Mouse (Mus musculus) ovary, postnatal 14 days (tissue): Measurements from ENCODE around the gene Csnk1d.

ENCODE experiments used
- DNase-seq: peaks from one replicate; pipeline ENCODE4 v3.0.0; 2022; ENCODE audit warnings: low spot score

The Csnk1d gene

GRCm38 (mm10) chr11:120951731-120952730 is 39.1 kb downstream of the Csnk1d start:
- DNase-seq, result no peak

- DNase-seq, result no peak
These were observed 39.9 kb downstream of the Csnk1d start for GRCm38 (mm10) chr11:120951237-120951636.

DNA sequence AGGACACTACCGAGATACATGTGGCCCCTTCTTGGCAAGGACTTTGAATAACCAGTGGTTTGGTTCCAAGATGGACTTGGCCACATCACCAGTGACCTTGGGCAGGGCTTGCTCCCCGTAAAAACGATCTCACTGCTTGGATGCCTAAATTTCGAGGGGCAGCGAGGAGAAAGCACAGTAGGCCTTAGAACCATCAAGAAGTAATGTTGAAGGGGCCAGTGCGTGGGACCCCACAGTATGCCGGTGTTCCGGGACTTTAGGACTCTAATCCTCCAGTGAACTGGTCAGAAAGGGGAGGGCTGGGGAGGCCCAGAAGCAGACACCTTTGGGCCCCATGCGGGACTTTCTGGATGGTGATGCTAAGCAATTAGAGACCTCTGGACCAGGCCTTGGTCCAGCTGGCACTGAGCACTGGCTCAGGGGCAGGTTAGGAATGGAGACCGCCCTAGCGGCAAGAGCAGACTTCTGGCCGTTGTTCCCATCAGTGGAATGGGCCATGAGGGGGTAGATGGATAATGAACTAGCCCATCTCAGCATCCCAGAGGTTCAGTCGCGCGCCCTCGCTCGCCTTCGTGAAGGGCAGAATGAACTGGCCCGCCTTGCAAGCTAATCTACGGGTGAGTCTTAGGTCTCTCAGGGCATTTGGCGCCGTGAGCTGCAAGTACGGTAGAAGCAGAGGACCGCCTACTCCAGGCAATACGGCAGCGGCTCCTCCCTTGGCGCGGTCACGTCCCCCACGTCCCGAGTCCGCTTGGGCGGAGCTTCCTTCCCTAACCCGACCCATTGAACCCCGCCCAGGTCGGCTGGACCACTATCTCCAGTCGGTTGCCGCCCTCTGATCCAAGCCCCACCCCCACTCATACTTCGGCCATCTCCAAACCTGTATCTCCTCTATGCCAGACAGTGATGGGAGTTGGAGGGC is 40.6 kb downstream of the Csnk1d start:
- peak; percentile 75 for DNase-seq

GRCm38 (mm10) chr11:120949863-120950262 is 41.3 kb downstream of the Csnk1d start:
- DNase-seq, result no peak

DNA sequence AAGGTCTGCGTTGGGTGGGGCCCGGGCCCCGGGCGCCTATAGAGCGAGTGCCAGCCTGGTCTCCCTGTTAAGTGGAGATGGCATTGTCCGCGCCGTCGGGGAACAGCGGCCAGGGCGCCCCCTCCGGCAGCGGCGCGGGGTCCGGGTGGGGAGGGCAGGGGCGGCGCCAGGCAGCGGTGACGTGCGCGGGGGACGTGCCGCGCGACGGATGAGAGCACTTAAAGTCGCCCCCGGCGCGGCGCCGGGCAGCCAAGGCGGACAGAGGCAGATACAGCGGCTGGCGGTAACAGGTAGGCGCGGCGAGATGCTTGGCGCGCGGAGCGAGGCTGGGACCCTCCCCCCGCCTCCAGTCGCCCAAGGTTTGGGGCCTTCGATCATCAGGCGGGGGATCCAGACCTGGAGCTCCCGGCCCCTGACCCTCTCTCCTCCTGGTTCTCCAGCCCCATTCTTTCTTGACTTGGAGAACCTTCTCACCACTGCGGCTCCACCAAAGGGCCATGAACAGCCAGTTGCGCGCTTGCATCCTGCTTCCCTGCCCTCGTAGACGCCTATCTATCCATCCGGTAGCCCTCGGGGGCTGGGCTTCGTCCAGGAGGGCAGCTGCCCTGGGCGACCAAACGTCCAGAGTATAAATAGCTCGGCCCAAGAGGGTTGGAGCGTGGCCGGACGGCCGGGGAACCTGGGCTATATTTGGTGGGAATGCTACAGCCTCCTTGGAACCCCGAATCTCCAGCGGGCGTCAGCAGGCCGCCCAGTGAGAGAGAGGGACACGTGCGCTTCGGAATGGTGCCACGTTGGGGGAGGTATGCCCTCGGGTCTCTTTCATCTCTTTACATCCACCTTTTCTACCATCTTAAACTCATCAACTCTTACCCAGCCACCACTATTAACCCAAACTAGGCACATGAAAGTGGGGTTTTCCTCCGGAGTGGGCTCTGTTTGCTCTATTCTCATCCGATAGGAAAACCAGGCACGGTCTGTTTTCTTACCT is 42.0 kb downstream of the Csnk1d start:
- no peak for DNase-seq

DNA sequence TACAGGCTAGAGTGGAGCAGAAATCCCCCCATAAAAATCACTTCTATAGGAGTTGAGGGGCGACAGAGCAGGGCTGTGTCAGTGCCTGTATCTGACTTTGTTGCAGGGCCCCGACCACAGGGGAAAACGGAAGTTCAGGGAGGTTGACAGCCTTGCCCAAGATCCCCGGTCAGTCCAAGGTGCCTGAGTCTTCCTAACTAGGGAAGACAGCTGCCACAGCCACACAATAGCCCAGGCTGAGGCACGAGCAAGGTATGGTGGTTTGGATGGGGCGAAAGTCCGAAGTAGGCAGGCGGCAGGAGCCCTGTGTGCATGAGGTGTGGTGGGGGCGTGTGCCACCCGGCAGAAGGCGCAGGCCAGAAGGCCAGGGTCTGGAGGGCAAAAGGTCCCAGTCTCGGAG is 42.8 kb downstream of the Csnk1d start, which contains the start of gene Slc16a3:
TSS of gene Slc16a3 (plus strand) at position 153 of the 400 bp plus-strand sequence.
- no peak for DNase-seq

DNA sequence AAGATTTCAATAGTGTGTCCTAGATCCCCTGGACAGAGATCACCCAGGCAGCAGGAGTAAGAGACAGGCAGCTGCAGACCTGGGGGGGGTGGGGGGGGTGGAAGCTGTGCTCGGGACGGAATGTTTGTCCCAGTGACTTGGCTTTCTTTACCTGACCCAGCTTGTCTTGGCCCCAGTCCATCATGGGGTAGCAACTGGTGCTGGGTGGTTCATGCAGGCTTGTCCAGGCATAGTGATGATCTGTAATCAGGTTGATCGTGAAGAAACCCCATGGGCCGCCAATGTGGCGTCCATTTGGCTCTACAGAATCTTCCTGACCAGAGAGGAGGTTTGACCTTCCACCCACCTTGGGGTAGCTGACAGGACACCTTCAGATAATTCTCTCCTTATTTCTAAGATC is 45.2 kb downstream of the Csnk1d start:
- no peak for DNase-seq

DNA sequence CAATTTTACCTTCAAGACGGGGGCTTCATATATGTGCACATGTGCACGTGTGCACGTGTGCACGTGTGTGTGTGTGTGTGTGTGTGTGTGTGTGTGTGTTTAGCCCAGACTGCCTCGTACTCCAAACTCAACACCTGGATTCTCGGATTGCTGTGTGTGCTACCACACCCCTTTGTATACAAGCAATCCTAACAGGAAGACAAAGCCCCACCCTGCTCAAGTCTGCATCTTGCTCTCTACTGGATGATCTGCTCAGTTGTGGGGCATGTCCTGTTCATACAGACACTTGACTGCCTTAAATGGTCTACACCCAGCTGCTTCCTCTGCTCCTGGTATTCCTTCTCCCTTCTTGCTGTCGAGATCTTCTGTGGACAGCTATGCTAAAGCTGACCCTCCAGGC is 45.9 kb downstream of the Csnk1d start:
- DNase-seq, result no peak

- no peak for DNase-seq
These were observed 50.2 kb downstream of the Csnk1d start for GRCm38 (mm10) chr11:120940959-120941358.

GRCm38 (mm10) chr11:120939712-120940341 is 51.3 kb downstream of the Csnk1d start:
- no peak for DNase-seq

- DNase-seq, result no peak
These were observed 52.3 kb downstream of the Csnk1d start for GRCm38 (mm10) chr11:120938795-120939194.

- no peak for DNase-seq
These were observed 53.2 kb downstream of the Csnk1d start for GRCm38 (mm10) chr11:120937976-120938375.

GRCm38 (mm10) chr11:120932564-120933398 is 58.3 kb downstream of the Csnk1d start, which contains the start of gene Ccdc57:
Gene Ccdc57, minus strand, starts transcription at chr11:120932872.
- peak; percentile 95 for DNase-seq

- DNase-seq, result no peak
These were observed 59.7 kb downstream of the Csnk1d start for GRCm38 (mm10) chr11:120931479-120931878.

DNA sequence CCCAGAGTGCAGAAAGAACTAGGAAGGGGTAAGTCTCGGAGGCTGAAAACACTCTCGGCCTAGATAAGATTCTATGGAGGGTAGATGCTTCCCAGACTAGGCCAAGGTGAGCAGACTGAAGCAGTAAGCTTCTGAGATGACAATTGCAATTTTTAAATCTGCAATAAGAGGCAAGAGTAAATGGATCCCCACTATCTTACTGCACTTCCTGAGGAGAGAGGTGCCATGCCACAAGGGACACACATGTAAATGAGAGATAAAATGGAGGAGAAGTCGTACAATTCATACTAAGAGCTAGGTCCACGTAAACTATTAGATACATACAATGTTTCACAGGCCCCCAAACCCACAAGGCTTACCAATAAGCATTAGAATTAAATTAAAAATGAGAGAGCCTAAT is 62.7 kb downstream of the Csnk1d start:
- DNase-seq, result no peak

- DNase-seq, result no peak
These were observed 68.6 kb downstream of the Csnk1d start for GRCm38 (mm10) chr11:120922528-120922927.

DNA sequence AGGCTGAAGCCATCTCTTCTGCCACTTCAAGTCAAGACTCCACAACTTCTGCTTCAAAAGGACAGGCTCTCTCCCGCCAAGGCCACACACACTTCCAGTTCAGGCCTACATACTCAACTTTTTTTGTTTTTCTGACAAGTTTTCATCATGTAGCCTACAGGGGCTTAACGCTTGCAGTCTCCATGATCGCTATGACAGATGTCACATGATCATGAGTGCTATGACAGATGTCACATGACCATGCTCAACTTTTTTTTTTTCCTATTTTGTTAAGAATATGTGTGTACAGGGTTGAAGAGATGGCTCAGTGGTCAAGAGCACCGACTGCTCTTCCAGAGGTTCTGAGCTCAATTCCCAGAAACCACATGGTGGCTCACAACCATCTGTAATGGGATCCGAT is 73.4 kb downstream of the Csnk1d start:
- no peak for DNase-seq

GRCm38 (mm10) chr11:120916477-120916876 is 74.7 kb downstream of the Csnk1d start:
- no peak for DNase-seq

GRCm38 (mm10) chr11:120913796-120914195 is 77.3 kb downstream of the Csnk1d start:
- no peak for DNase-seq
